Mouse (Mus musculus): Measurements from ENCODE around the gene Dlat.
"Not testable (repeated sequence)": the region's sequence is repeated elsewhere in the genome, so short reads cannot be mapped to it uniquely, and the experiment has no call there.

The Dlat gene

GRCm38 (mm10) chr9:50634270-50634669 is 25.3 kb downstream of the Dlat start:
- no peaks in the 10 kb centered on the region for H3K27me3 ChIP-seq (ENCODE audit: insufficient read depth, low read length)
- H3K9me3 ChIP-seq (ENCODE audit: low read length), result no peaks in the 10 kb centered on the region
- H3K4me1 ChIP-seq (replicated peaks; ENCODE audit: low read depth, low read length), result peaks cover 4% of the 10 kb centered on the region; the same call in 1 of the 2 replicates
- H3K36me3 ChIP-seq (ENCODE audit: insufficient read depth, low read length), result peaks cover 28% of the 10 kb centered on the region
- no peak overlapping the region for H3K4me3 ChIP-seq (replicated peaks; ENCODE audit: low read length)
- TF ChIP-seq NANOG (IDR thresholded peaks at IDR 0.05; ENCODE audit: borderline replicate concordance, low read length) (no peak), CTCF (conservative IDR thresholded peaks at IDR 0.05; ENCODE audit: low read length) (no peak), POU5F1 (IDR thresholded peaks at IDR 0.05; ENCODE audit: borderline replicate concordance, low read length) (no peak)

GRCm38 (mm10) chr9:50633059-50633458 is 26.5 kb downstream of the Dlat start:
- TF ChIP-seq NANOG (IDR thresholded peaks at IDR 0.05; ENCODE audit: borderline replicate concordance, low read length) (no peak), POU5F1 (IDR thresholded peaks at IDR 0.05; ENCODE audit: borderline replicate concordance, low read length) (no peak), CTCF (conservative IDR thresholded peaks at IDR 0.05; ENCODE audit: low read length) (no peak)

GRCm38 (mm10) chr9:50632016-50632688 is 27.4 kb downstream of the Dlat start:
- peaks cover 4% of the 10 kb centered on the region; the same call in 1 of the 2 replicates for H3K4me1 ChIP-seq (replicated peaks; ENCODE audit: low read depth, low read length)
- H3K9me3 ChIP-seq (ENCODE audit: low read length), result no peaks in the 10 kb centered on the region
- TF ChIP-seq NANOG (IDR thresholded peaks at IDR 0.05; ENCODE audit: borderline replicate concordance, low read length), result no peak
- TF ChIP-seq CTCF (conservative IDR thresholded peaks at IDR 0.05; ENCODE audit: low read length), result no peak
- TF ChIP-seq POU5F1 (IDR thresholded peaks at IDR 0.05; ENCODE audit: borderline replicate concordance, low read length), result no peak
- peaks cover 13% of the 10 kb centered on the region for H3K36me3 ChIP-seq (ENCODE audit: insufficient read depth, low read length)
- no peak overlapping the region for H3K4me3 ChIP-seq (replicated peaks; ENCODE audit: low read length)
- no peaks in the 10 kb centered on the region for H3K27me3 ChIP-seq (ENCODE audit: insufficient read depth, low read length)

More at GRCm38 (mm10) chr9:50633059-50633458, 26.5 kb downstream of the Dlat start:
- H3K4me3 ChIP-seq (replicated peaks; ENCODE audit: low read length), result no peak overlapping the region
- H3K4me1 ChIP-seq (replicated peaks; ENCODE audit: low read depth, low read length), result peaks cover 4% of the 10 kb centered on the region; the same call in 1 of the 2 replicates
- peaks cover 21% of the 10 kb centered on the region for H3K36me3 ChIP-seq (ENCODE audit: insufficient read depth, low read length)
- H3K9me3 ChIP-seq (ENCODE audit: low read length), result no peaks in the 10 kb centered on the region
- H3K27me3 ChIP-seq (ENCODE audit: insufficient read depth, low read length), result no peaks in the 10 kb centered on the region

GRCm38 (mm10) chr9:50630903-50631302 is 28.7 kb downstream of the Dlat start:
- not testable (repeated sequence) for H3K4me1 ChIP-seq (replicated peaks; ENCODE audit: low read depth, low read length); H3K9me3 ChIP-seq (ENCODE audit: low read length); H3K27me3 ChIP-seq (ENCODE audit: insufficient read depth, low read length); H3K36me3 ChIP-seq (ENCODE audit: insufficient read depth, low read length); H3K4me3 ChIP-seq (replicated peaks; ENCODE audit: low read length)

GRCm38 (mm10) chr9:50617794-50618330 is 41.7 kb downstream of the Dlat start:
- TF ChIP-seq NANOG (IDR thresholded peaks at IDR 0.05; ENCODE audit: borderline replicate concordance, low read length) (no peak), POU5F1 (IDR thresholded peaks at IDR 0.05; ENCODE audit: borderline replicate concordance, low read length) (no peak), CTCF (conservative IDR thresholded peaks at IDR 0.05; ENCODE audit: low read length) (no peak)

GRCm38 (mm10) chr9:50616766-50617603 is 42.6 kb downstream of the Dlat start, which contains the start of the genes Pih1d2 and Nkapd1:
Pih1d2 (plus strand) TSS chr9:50617321.
Nkapd1 (minus strand) TSS chr9:50617464.
- H3K9me3 ChIP-seq (ENCODE audit: low read length), result no peaks in the 10 kb centered on the region
- H3K36me3 ChIP-seq (ENCODE audit: insufficient read depth, low read length), result peaks cover 35% of the 10 kb centered on the region
- H3K4me1 ChIP-seq (replicated peaks; ENCODE audit: low read depth, low read length), result peaks cover 16% of the 10 kb centered on the region
- peak within 1 kb of the TSS; percentile 99 for H3K4me3 ChIP-seq (replicated peaks; ENCODE audit: low read length)
- H3K27me3 ChIP-seq (ENCODE audit: insufficient read depth, low read length), result no peaks in the 10 kb centered on the region
- no peak for TF ChIP-seq POU5F1 (IDR thresholded peaks at IDR 0.05; ENCODE audit: borderline replicate concordance, low read length)
- no peak for TF ChIP-seq NANOG (IDR thresholded peaks at IDR 0.05; ENCODE audit: borderline replicate concordance, low read length)
- no peak for TF ChIP-seq CTCF (conservative IDR thresholded peaks at IDR 0.05; ENCODE audit: low read length)

More at GRCm38 (mm10) chr9:50617794-50618330, 41.7 kb downstream of the Dlat start:
- no peaks in the 10 kb centered on the region; the same call in 1 of the 2 replicates for H3K27me3 ChIP-seq (ENCODE audit: insufficient read depth, low read length)
- H3K9me3 ChIP-seq (ENCODE audit: low read length), result no peaks in the 10 kb centered on the region
- H3K4me1 ChIP-seq (replicated peaks; ENCODE audit: low read depth, low read length), result peaks cover 16% of the 10 kb centered on the region
- peaks cover 26% of the 10 kb centered on the region for H3K36me3 ChIP-seq (ENCODE audit: insufficient read depth, low read length)
- H3K4me3 ChIP-seq (replicated peaks; ENCODE audit: low read length), result peak overlapping the region; percentile 99

GRCm38 (mm10) chr9:50616161-50616560 is 43.4 kb downstream of the Dlat start:
- Histone ChIP-seq H3K9me3 (ENCODE audit: low read length) (no peaks in the 10 kb centered on the region), H3K36me3 (ENCODE audit: insufficient read depth, low read length) (peaks cover 42% of the 10 kb centered on the region), H3K4me3 (replicated peaks; ENCODE audit: low read length) (peak overlapping the region; percentile 99), H3K27me3 (ENCODE audit: insufficient read depth, low read length) (no peaks in the 10 kb centered on the region), H3K4me1 (replicated peaks; ENCODE audit: low read depth, low read length) (peaks cover 16% of the 10 kb centered on the region)
- TF ChIP-seq POU5F1 (IDR thresholded peaks at IDR 0.05; ENCODE audit: borderline replicate concordance, low read length) (no peak), NANOG (IDR thresholded peaks at IDR 0.05; ENCODE audit: borderline replicate concordance, low read length) (no peak), CTCF (conservative IDR thresholded peaks at IDR 0.05; ENCODE audit: low read length) (no peak)

- peaks cover 81% of the 10 kb centered on the region for H3K36me3 ChIP-seq (ENCODE audit: insufficient read depth, low read length)
- H3K4me3 ChIP-seq (replicated peaks; ENCODE audit: low read length), result no peak overlapping the region
- peaks cover 16% of the 10 kb centered on the region for H3K4me1 ChIP-seq (replicated peaks; ENCODE audit: low read depth, low read length)
- no peaks in the 10 kb centered on the region for H3K27me3 ChIP-seq (ENCODE audit: insufficient read depth, low read length)
- TF ChIP-seq NANOG (IDR thresholded peaks at IDR 0.05; ENCODE audit: borderline replicate concordance, low read length) (no peak), POU5F1 (IDR thresholded peaks at IDR 0.05; ENCODE audit: borderline replicate concordance, low read length) (no peak), CTCF (conservative IDR thresholded peaks at IDR 0.05; ENCODE audit: low read length) (no peak)
- H3K9me3 ChIP-seq (ENCODE audit: low read length), result no peaks in the 10 kb centered on the region
Measured at GRCm38 (mm10) chr9:50612115-50612514, 47.5 kb downstream of the Dlat start.
